Mouse (Mus musculus): ENCODE data around the gene Ets2.

DNA sequence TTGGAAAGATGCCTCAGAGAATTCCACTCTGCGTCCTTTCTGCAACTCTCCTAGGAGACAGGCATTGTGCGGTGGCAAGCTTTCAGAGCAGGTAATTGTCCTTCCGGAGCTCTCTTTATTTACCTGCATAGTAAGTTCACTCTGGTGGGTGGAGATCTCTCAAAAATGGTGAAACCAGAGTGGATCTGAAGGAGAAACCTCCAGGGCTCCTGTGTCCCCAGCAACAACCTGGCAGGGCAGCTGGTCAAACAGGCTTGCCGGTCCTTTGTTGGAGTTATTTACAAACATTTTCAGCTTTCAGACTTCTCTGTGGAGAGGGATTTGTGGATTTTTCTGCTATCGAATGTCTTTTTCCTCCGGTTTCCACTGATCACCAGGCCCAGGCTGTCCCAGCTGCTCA, 34.6 kb downstream of the Ets2 start:
- no peak for TF ChIP-seq CTCF (IDR thresholded peaks at IDR 0.05; ENCODE audit: low read depth, low read length)
- TF ChIP-seq GATA1 (IDR thresholded peaks at IDR 0.05; ENCODE audit: borderline replicate concordance, low read length), result no peak
- TF ChIP-seq TAL1 (conservative IDR thresholded peaks at IDR 0.05; ENCODE audit: low read depth, low read length), result no peak
- TF ChIP-seq POLR2AphosphoS5 (IDR thresholded peaks at IDR 0.05; ENCODE audit: insufficient replicate concordance, low read depth, low read length), result no peak
